Mouse (Mus musculus) liver, embryonic 12.5 days (tissue): Measurements from ENCODE around the gene Zfp217. TPM values are rescaled to one million over a fixed set of nuclear protein-coding genes. Genes with fewer than 3 reads are reported as not detected.

ENCODE experiments used
- ATAC-seq: fragments of 200-750 bp; cut with Nextera tagmentation; 2 replicates; pipeline ENCODE4 v1.8.0; 2017; ENCODE audit warnings: moderate number of reproducible peaks, mild to moderate bottlenecking, moderate library complexity
- H3K27ac ChIP-seq: fragments of 300-500 bp; sonication (generic); 2 replicates; pipeline ENCODE4 v1.5.1; 2016; ENCODE audit warnings: mild to moderate bottlenecking
- H3K27me3 ChIP-seq: fragments of 300-500 bp; sonication (generic); replicated peaks from 2 replicates; pipeline ENCODE4 v1.6.1; 2016; ENCODE audit warnings: mild to moderate bottlenecking, moderate library complexity
- H3K36me3 ChIP-seq: fragments of 300-500 bp; sonication (generic); 2 replicates; pipeline ENCODE4 v1.6.1; 2016; ENCODE audit warnings: mild to moderate bottlenecking, moderate library complexity
- H3K4me1 ChIP-seq: fragments of 300-500 bp; sonication (generic); 2 replicates; pipeline ENCODE4 v1.6.1; 2016
- H3K4me2 ChIP-seq: fragments of 300-500 bp; sonication (generic); 2 replicates; pipeline ENCODE4 v1.6.1; 2016; ENCODE audit warnings: mild to moderate bottlenecking, moderate library complexity
- H3K4me3 ChIP-seq: fragments of 300-500 bp; sonication (generic); 2 replicates; pipeline ENCODE4 v1.5.1; 2016; ENCODE audit warnings: mild to moderate bottlenecking, moderate library complexity
- H3K9ac ChIP-seq: fragments of 300-500 bp; sonication (generic); 2 replicates; pipeline ENCODE4 v1.6.1; 2016; ENCODE audit warnings: mild to moderate bottlenecking, moderate library complexity
- H3K9me3 ChIP-seq: fragments of 300-500 bp; sonication (generic); replicated peaks from 2 replicates; pipeline ENCODE4 v1.6.1; 2016; ENCODE audit warnings: mild to moderate bottlenecking, moderate library complexity
- WGBS: fragments of 180-500 bp; shearing (Covaris S2); methylation state at CpG from one replicate; pipeline ENCODE4 v1.1.7; 2016; ENCODE audit not compliant: insufficient replicate concordance; 5-methylcytosine and 5-hydroxymethylcytosine counted together
- polyA plus RNA-seq: library from polyadenylated mRNA; unstranded; fragments of >200 nt; fragmentation: Nextera tagmentation; extraction: Ambion mirVana; gene quantifications from 2 replicates; pipeline ENCODE4 v1.2.1, GENCODE M21; 2016

Gene Zfp217
- polyA plus RNA-seq, 1 experiment from 2014 or later = 4.5 TPM

DNA sequence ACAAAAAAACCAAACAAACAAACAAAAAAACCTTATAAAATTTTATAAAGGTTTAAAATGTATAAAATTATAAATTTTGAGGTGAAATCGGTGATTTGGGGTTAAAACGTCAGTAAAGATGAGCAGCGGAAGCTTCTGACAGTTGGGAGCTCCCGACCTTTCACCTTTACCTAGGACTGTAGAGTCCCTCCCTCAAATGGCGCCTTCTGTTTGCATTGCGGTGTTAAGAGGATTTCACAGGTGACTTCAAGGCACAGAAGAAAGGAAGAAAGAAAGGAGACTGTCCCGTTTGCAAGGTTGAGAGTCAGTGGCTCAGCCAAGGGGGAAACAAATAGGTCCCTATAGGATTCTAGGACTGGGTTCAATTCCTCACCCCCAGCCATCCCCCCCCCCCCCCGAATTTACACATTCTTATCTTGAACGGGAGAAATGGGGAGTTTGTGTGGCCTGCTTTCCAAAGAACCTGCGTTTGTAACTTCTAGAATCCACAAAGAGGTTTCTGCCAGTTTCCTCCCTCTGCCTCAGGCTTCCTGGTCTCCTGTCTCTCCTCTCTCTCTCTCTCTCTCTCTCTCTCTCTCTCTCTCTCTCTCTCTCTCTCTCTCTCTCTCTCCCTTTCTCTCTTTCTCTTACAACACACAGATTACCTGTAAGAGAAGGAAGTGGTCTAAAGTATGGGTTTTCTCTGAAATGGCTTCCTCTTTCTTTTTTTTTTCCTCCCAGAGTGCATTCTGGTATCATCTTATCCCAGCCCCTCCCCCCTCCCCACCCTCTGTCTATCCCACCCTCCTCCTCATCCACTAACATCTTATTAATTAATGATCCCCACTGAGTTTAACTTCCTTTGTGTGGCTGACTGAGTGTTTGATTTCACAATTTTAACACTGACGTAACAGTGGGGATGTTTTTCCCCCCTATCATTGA, 9.6 kb upstream of the Zfp217 start:
- 48% methylated on average over 11 of the region's 11 CpGs for WGBS
- Histone ChIP-seq H3K4me2 (peak overlapping the region; percentile 60), H3K27ac (peak overlapping the region; percentile 80), H3K9me3 (no peaks in the 10 kb centered on the region), H3K4me1 (peaks cover 63% of the 10 kb centered on the region), H3K9ac (peak overlapping the region; percentile 56), H3K36me3 (no peaks in the 10 kb centered on the region), H3K4me3 (peak overlapping the region; percentile 22; the same call in 1 of the 2 replicates), H3K27me3 (no peaks in the 10 kb centered on the region)
- ATAC-seq = no peak

- Histone ChIP-seq H3K27ac (peak overlapping the region; percentile 97), H3K36me3 (no peaks in the 10 kb centered on the region), H3K4me3 (peak overlapping the region; percentile 68), H3K9me3 (no peaks in the 10 kb centered on the region), H3K27me3 (no peaks in the 10 kb centered on the region), H3K4me2 (peak overlapping the region; percentile 78), H3K4me1 (peaks cover 80% of the 10 kb centered on the region), H3K9ac (peak overlapping the region; percentile 83)
- ATAC-seq = peak; percentile 36; the same call in 1 of the 2 replicates
- WGBS = 2% methylated on average over 18 of the region's 18 CpGs
These were observed 7.3 kb upstream of the Zfp217 start for GRCm38 (mm10) chr2:170155089-170155740.

- H3K27me3 ChIP-seq = no peaks in the 10 kb centered on the region
- 6% methylated on average over 5 of the region's 5 CpGs for WGBS
- H3K27ac ChIP-seq = peak overlapping the region; percentile 97
- ATAC-seq = no peak
- peak overlapping the region; percentile 78 for H3K4me2 ChIP-seq
- no peaks in the 10 kb centered on the region for H3K9me3 ChIP-seq
- H3K36me3 ChIP-seq = no peaks in the 10 kb centered on the region
- peaks cover 80% of the 10 kb centered on the region for H3K4me1 ChIP-seq
- peak overlapping the region; percentile 68 for H3K4me3 ChIP-seq
- peak overlapping the region; percentile 83 for H3K9ac ChIP-seq
These were observed 6.8 kb upstream of the Zfp217 start for GRCm38 (mm10) chr2:170154738-170155088.

DNA sequence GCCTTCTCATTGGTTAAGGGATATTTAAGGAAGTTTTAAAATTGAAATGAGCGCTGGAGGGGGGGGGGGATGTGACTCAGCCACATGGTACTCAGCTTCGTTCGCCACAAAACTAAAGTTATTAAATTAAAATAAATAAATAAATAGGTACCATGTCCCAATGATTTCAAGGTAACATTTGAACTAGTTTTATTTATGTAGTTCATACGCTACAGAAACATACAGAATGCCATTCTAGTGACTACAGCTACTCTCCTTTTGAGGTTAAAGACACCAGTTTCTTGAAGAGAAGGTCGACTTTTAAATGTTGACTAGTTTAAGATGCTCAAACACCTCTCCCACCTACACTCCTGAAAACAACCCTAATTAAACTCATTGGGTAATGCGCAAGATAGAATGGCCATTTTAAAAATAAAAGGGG, 6.4 kb upstream of the Zfp217 start:
- ATAC-seq = no peak
- no peaks in the 10 kb centered on the region for H3K36me3 ChIP-seq
- peaks cover 82% of the 10 kb centered on the region for H3K4me1 ChIP-seq
- no peaks in the 10 kb centered on the region for H3K27me3 ChIP-seq
- no peaks in the 10 kb centered on the region for H3K9me3 ChIP-seq
- peak overlapping the region; percentile 78 for H3K4me2 ChIP-seq
- peak overlapping the region; percentile 68 for H3K4me3 ChIP-seq
- peak overlapping the region; percentile 83 for H3K9ac ChIP-seq
- peak overlapping the region; percentile 97 for H3K27ac ChIP-seq
- WGBS = 12% methylated on average over 6 of the region's 6 CpGs

DNA sequence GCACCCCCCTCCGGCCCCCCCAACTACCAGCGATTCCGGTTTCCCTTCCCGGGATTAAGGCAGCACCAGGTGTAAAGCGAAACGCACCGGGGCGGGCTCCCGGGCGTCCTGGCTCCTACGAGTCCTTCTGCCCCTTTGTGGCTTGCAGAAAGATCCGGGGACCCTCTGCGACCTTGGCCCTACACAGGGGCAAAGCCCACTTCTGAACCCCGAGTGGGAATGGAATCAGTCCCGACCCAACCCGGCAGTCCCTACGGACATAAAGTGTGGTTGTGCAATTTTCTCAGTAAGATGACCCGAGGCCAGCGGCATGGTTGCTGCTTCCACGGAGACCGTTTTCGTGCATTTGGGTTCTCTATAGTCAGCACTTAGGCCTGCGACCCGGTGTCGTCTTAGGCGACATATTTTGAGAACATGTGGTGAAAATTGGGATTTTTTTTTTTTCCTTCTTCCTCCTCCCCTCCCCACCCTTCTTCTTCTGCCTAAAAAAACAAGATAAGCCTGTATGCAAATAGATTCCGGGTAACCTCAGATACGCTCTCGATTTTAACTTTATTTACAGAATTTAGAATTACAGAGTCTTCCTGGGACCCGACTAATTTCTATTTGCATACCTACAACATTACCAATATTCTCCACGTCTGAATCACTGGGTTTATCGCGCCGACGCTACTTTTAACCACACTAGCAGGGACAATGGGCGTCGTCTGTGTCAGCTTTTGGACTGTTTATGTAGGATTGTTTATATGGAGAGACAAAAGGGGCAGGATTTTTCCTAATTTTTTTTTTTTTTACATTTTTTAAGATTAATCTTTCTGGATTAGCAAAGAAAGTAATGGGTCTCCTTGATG, 5.7 kb upstream of the Zfp217 start:
- peaks cover 82% of the 10 kb centered on the region for H3K4me1 ChIP-seq
- peak overlapping the region; percentile 78 for H3K4me2 ChIP-seq
- 1% methylated on average over 37 of the region's 37 CpGs for WGBS
- H3K27me3 ChIP-seq = no peaks in the 10 kb centered on the region
- peak; percentile 33 for ATAC-seq
- no peaks in the 10 kb centered on the region for H3K36me3 ChIP-seq
- H3K9me3 ChIP-seq = no peaks in the 10 kb centered on the region
- peak overlapping the region; percentile 83 for H3K9ac ChIP-seq
- H3K4me3 ChIP-seq = peak overlapping the region; percentile 68
- H3K27ac ChIP-seq = peak overlapping the region; percentile 97

DNA sequence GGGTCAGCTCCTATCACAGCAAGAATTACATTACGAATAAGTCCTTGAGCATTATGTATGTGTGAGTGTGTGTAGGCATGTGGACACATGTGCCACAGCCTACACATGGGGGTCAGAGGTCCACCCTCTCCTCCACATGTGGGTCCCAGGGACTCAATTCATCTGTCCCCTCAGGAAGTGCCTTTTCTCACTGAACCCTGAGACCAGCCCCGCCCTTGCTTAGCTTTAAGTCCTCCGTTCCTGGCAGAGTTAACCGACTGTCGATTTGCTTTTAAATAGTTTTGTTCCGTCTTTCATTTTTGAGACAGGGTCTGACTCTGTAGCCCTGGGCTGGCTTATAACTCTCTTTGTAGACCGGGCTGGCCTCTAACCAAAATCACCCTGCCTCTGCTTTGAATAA, 5.0 kb upstream of the Zfp217 start:
- peak overlapping the region; percentile 97 for H3K27ac ChIP-seq
- H3K9me3 ChIP-seq = no peaks in the 10 kb centered on the region
- peak overlapping the region; percentile 83 for H3K9ac ChIP-seq
- H3K4me2 ChIP-seq = peak overlapping the region; percentile 78
- peaks cover 82% of the 10 kb centered on the region for H3K4me1 ChIP-seq
- no peaks in the 10 kb centered on the region for H3K27me3 ChIP-seq
- 17% methylated on average over 7 of the region's 7 CpGs for WGBS
- peak overlapping the region; percentile 68 for H3K4me3 ChIP-seq
- H3K36me3 ChIP-seq = no peaks in the 10 kb centered on the region
- peak; percentile 26 for ATAC-seq

- Histone ChIP-seq H3K36me3 (0 out of 2 replicates have a peak, but pooled peaks cover 2% of the 10 kb centered on the region), H3K27ac (peak overlapping the region; percentile 97), H3K9ac (peak overlapping the region; percentile 83), H3K27me3 (no peaks in the 10 kb centered on the region), H3K9me3 (no peaks in the 10 kb centered on the region), H3K4me2 (peak overlapping the region; percentile 78), H3K4me3 (peak overlapping the region; percentile 68; the same call in 1 of the 2 replicates), H3K4me1 (peaks cover 80% of the 10 kb centered on the region)
- WGBS = 41% methylated on average over 5 of the region's 5 CpGs
- no peak for ATAC-seq
These were observed 4.3 kb upstream of the Zfp217 start for GRCm38 (mm10) chr2:170152036-170152686.

DNA sequence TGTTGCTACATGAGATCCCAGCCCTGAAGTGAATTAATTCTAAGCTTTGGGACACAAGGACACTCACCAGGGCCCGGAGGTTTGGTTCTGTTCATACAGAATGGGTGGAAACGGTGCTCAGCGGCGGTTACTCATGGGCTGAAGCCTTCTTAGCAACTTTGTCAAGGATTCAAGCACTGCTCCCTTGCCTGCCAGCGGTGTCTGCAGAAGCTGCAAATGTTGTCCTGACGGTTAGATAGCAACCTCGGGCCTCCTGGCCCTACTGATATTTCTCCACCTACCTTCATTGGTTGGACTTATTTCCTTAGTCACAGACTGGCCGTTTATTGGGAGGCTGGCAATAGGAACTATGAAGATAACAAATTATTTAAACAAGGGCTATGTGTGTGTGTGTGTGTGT, 3.6 kb upstream of the Zfp217 start:
- H3K9me3 ChIP-seq = no peaks in the 10 kb centered on the region
- H3K27ac ChIP-seq = peak overlapping the region; percentile 97
- H3K9ac ChIP-seq = peak overlapping the region; percentile 78
- H3K36me3 ChIP-seq = peaks cover 6% of the 10 kb centered on the region; the same call in 1 of the 2 replicates
- peak overlapping the region; percentile 62 for H3K4me3 ChIP-seq
- WGBS = 19% methylated on average over 8 of the region's 8 CpGs
- H3K4me1 ChIP-seq = peaks cover 77% of the 10 kb centered on the region
- no peaks in the 10 kb centered on the region for H3K27me3 ChIP-seq
- H3K4me2 ChIP-seq = peak overlapping the region; percentile 65
- peak; percentile 85 for ATAC-seq

- Histone ChIP-seq H3K4me2 (peak overlapping the region; percentile 65), H3K9ac (peak overlapping the region; percentile 78), H3K9me3 (no peaks in the 10 kb centered on the region), H3K27me3 (no peaks in the 10 kb centered on the region), H3K4me1 (peaks cover 82% of the 10 kb centered on the region), H3K36me3 (peaks cover 19% of the 10 kb centered on the region), H3K27ac (peak overlapping the region; percentile 97), H3K4me3 (peak overlapping the region; percentile 62)
- ATAC-seq = no peak
- 54% methylated on average over 7 of the region's 7 CpGs for WGBS
These were observed 925 bp upstream of the Zfp217 start for GRCm38 (mm10) chr2:170148828-170149227.

GRCm38 (mm10) chr2:170147170-170147569, 733 bp downstream of the Zfp217 start:
- peaks cover 32% of the 10 kb centered on the region for H3K36me3 ChIP-seq
- no peak for ATAC-seq
- H3K27me3 ChIP-seq = no peaks in the 10 kb centered on the region
- H3K4me3 ChIP-seq = peak overlapping the region; percentile 62
- 41% methylated on average over 4 of the region's 4 CpGs for WGBS
- H3K4me1 ChIP-seq = peaks cover 88% of the 10 kb centered on the region
- peak overlapping the region; percentile 65 for H3K4me2 ChIP-seq
- H3K9me3 ChIP-seq = no peaks in the 10 kb centered on the region
- H3K27ac ChIP-seq = peak overlapping the region; percentile 97
- peak overlapping the region; percentile 78 for H3K9ac ChIP-seq

DNA sequence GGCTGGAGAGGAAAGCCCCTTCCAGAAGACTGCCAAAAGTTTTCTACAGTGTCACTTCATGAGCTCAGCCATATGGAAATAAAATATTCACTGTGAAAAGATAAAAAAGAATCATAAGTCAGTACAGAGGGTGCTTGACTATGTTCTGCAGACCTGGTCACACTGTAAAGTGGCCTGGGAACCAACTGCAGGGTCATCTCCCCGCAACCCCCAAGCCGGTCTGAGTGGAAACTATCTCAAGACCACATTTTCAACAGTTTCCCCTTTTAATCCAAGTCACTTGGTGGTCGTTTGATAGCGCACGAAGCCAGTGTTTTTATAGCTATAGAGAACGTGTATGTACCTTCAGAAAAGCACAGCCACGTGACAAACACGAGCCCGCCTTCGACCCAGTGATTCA, 3.6 kb downstream of the Zfp217 start:
- peaks cover 73% of the 10 kb centered on the region for H3K4me1 ChIP-seq
- no peaks in the 10 kb centered on the region for H3K9me3 ChIP-seq
- no peaks in the 10 kb centered on the region for H3K27me3 ChIP-seq
- no peak overlapping the region for H3K4me2 ChIP-seq
- ATAC-seq = no peak
- no peak overlapping the region; the same call in 1 of the 2 replicates for H3K9ac ChIP-seq
- peak overlapping the region; percentile 11; the same call in 1 of the 2 replicates for H3K27ac ChIP-seq
- no peak overlapping the region for H3K4me3 ChIP-seq
- 39% methylated on average over 10 of the region's 10 CpGs for WGBS
- peaks cover 34% of the 10 kb centered on the region for H3K36me3 ChIP-seq
